Mouse (Mus musculus): ENCODE data around the gene B4galnt4. TPM values are rescaled to one million over a fixed set of nuclear protein-coding genes. Genes with fewer than 3 reads are reported as not detected.
A peak's percentile ranks its signal among the peaks of the same experiment; 100 is the strongest.

Gene B4galnt4
- total RNA-seq, 2 experiments from 2014 or later = 80.7 to 96.2 TPM

- no peak for DNase-seq (ENCODE audit: extremely low spot score in 1 of 2, low spot score in 1 of 2)
Measured at GRCm38 (mm10) chr7:141064576-141064975, 3.7 kb downstream of the B4galnt4 start.

- DNase-seq (ENCODE audit: extremely low spot score in 1 of 2, low spot score in 1 of 2) = no peak
Measured at GRCm38 (mm10) chr7:141068351-141068750, 7.4 kb downstream of the B4galnt4 start.

- peak; percentile 69 to 83 for DNase-seq (ENCODE audit: extremely low spot score in 1 of 2, low spot score in 1 of 2)
Measured at GRCm38 (mm10) chr7:141070058-141070862, 9.4 kb downstream of the B4galnt4 start.

- DNase-seq (ENCODE audit: extremely low spot score in 1 of 2, low spot score in 1 of 2) = peak in 1 of 2 experiments; percentile 55
Measured at GRCm38 (mm10) chr7:141072017-141072745, 11.3 kb downstream of the B4galnt4 start.

- no peak for DNase-seq (ENCODE audit: extremely low spot score in 1 of 2, low spot score in 1 of 2)
Measured at GRCm38 (mm10) chr7:141073782-141074181, 12.9 kb downstream of the B4galnt4 start.

GRCm38 (mm10) chr7:141077841-141078240, 16.9 kb downstream of the B4galnt4 start, which contains the start of gene Pkp3:
Pkp3 (plus strand) TSS chr7:141078218.
- no peak for DNase-seq (ENCODE audit: extremely low spot score in 1 of 2, low spot score in 1 of 2)

- no peak for DNase-seq (ENCODE audit: extremely low spot score in 1 of 2, low spot score in 1 of 2)
Measured at GRCm38 (mm10) chr7:141078876-141079275, 18.0 kb downstream of the B4galnt4 start.

GRCm38 (mm10) chr7:141079481-141080449, 18.9 kb downstream of the B4galnt4 start:
- no peak for DNase-seq (ENCODE audit: extremely low spot score in 1 of 2, low spot score in 1 of 2)

- DNase-seq (ENCODE audit: extremely low spot score in 1 of 2, low spot score in 1 of 2) = no peak
Measured at GRCm38 (mm10) chr7:141087894-141088293, 27.0 kb downstream of the B4galnt4 start.

- no peak for DNase-seq (ENCODE audit: extremely low spot score in 1 of 2, low spot score in 1 of 2)
Measured at GRCm38 (mm10) chr7:141088473-141088872, 27.6 kb downstream of the B4galnt4 start.

GRCm38 (mm10) chr7:141090228-141090627, 29.3 kb downstream of the B4galnt4 start:
- no peak for DNase-seq (ENCODE audit: extremely low spot score in 1 of 2, low spot score in 1 of 2)

GRCm38 (mm10) chr7:141092051-141092735, 31.3 kb downstream of the B4galnt4 start:
- DNase-seq (ENCODE audit: extremely low spot score in 1 of 2, low spot score in 1 of 2) = peak in 1 of 2 experiments; percentile 20

GRCm38 (mm10) chr7:141093950-141094349, 33.0 kb downstream of the B4galnt4 start:
- no peak for DNase-seq (ENCODE audit: extremely low spot score in 1 of 2, low spot score in 1 of 2)

- no peak for DNase-seq (ENCODE audit: extremely low spot score in 1 of 2, low spot score in 1 of 2)
Measured at GRCm38 (mm10) chr7:141094487-141095205, 33.7 kb downstream of the B4galnt4 start.

- DNase-seq (ENCODE audit: extremely low spot score in 1 of 2, low spot score in 1 of 2) = no peak
Measured at GRCm38 (mm10) chr7:141096021-141096420, 35.1 kb downstream of the B4galnt4 start.

GRCm38 (mm10) chr7:141096649-141097056, 35.7 kb downstream of the B4galnt4 start:
- DNase-seq (ENCODE audit: extremely low spot score in 1 of 2, low spot score in 1 of 2) = no peak

- DNase-seq (ENCODE audit: extremely low spot score in 1 of 2, low spot score in 1 of 2) = no peak
Measured at GRCm38 (mm10) chr7:141097177-141097576, 36.3 kb downstream of the B4galnt4 start.

- peak in 1 of 2 experiments; percentile 32 for DNase-seq (ENCODE audit: extremely low spot score in 1 of 2, low spot score in 1 of 2)
Measured at GRCm38 (mm10) chr7:141099911-141100691, 39.2 kb downstream of the B4galnt4 start, which contains the start of gene Sigirr. Sigirr (minus strand) TSS chr7:141100572.
